Comparison of ENCODE assay signal across 8 mouse cellular contexts in genomic region chr2:68863561-68863960, GRCm38 (mm10). TPM values are rescaled to one million over a fixed set of nuclear protein-coding genes. Genes with fewer than 3 reads are reported as not detected.
A peak's percentile ranks its signal among the peaks of the same experiment; 100 is the strongest.
DNase-seq lines count a peak whose midpoint lies in the region; ATAC-seq and TF ChIP-seq lines count a peak whose summit lies in the region.

No protein-coding gene starts in this region.

- DNase-seq in gastrocnemius, adult 2 months: no peak
- DNase-seq in gastrocnemius, adult 8-10 months (ENCODE audit: low spot score in 2 of 2): no peak
- peak; percentile 54 for DNase-seq in neural tube, embryonic 11.5 days (ENCODE audit: low spot score)
- DNase-seq in neural tube, embryonic 10.5 days (ENCODE audit: extremely low spot score, low spot score): no peak
- DNase-seq in B cell, adult 2 months: no peak
- no peak for DNase-seq in adrenal gland, adult 8-10 months

- no peaks in the 10 kb centered on the region for H3K36me3 ChIP-seq in neural tube, embryonic 11.5 days (ENCODE audit: control insufficient read depth, insufficient read depth, low read length)
- H3K36me3 ChIP-seq in liver, embryonic 15.5 days (replicated peaks): no peaks in the 10 kb centered on the region

- H3K27me3 ChIP-seq in neural tube, embryonic 11.5 days (ENCODE audit: control insufficient read depth, insufficient read depth, low read length): no peaks in the 10 kb centered on the region
- H3K27me3 ChIP-seq in liver, embryonic 15.5 days: peaks cover 33% of the 10 kb centered on the region

- 16% methylated on average over 6 of the region's 6 CpGs for WGBS in neural tube, embryonic 11.5 days
- 27% methylated on average over 6 of the region's 6 CpGs for WGBS in liver, embryonic 15.5 days (ENCODE audit: insufficient replicate concordance)

- H3K9ac ChIP-seq in neural tube, embryonic 11.5 days (ENCODE audit: low read length): peak overlapping the region; percentile 93
- no peak overlapping the region for H3K9ac ChIP-seq in liver, embryonic 15.5 days

- H3K4me3 ChIP-seq in gastrocnemius, adult 2 months: 0 out of 2 replicates have a peak overlapping the region, but pooled peaks have one; percentile 0
- H3K4me3 ChIP-seq in neural tube, embryonic 11.5 days (ENCODE audit: low read depth, low read length): peak overlapping the region; percentile 84
- peak overlapping the region; percentile 65 for H3K4me3 ChIP-seq in liver, embryonic 15.5 days (replicated peaks)

- H3K4me1 ChIP-seq in neural tube, embryonic 11.5 days (ENCODE audit: control insufficient read depth, insufficient read depth, low read length): 0 out of 2 replicates have a peak, but pooled peaks cover 5% of the 10 kb centered on the region
- H3K4me1 ChIP-seq in liver, embryonic 15.5 days (replicated peaks): peaks cover 19% of the 10 kb centered on the region

- ATAC-seq in neural tube, embryonic 11.5 days (ENCODE audit: insufficient read depth, low FRiP score, low TSS enrichment): no peak
- ATAC-seq in liver, embryonic 15.5 days (ENCODE audit: insufficient read depth): no peak
- no peak for ATAC-seq in granulocyte monocyte progenitor cell, adult 5-6 weeks (replicated peaks; ENCODE audit: poor library complexity, severe bottlenecking)

- peak overlapping the region; percentile 87 for H3K4me2 ChIP-seq in neural tube, embryonic 11.5 days (ENCODE audit: low read depth)
- H3K4me2 ChIP-seq in liver, embryonic 15.5 days: peak overlapping the region; percentile 76; the same call in 1 of the 2 replicates

- H3K27ac ChIP-seq in gastrocnemius, adult 2 months: no peak overlapping the region
- no peak overlapping the region for H3K27ac ChIP-seq in neural tube, embryonic 11.5 days (ENCODE audit: low read depth, low read length)
- H3K27ac ChIP-seq in liver, embryonic 15.5 days (replicated peaks): no peak overlapping the region

- intact Hi-C loops in gastrocnemius, adult 2 months (cut with DNase I): no loop called here

- TF ChIP-seq CTCF in gastrocnemius, adult 2 months (IDR thresholded peaks at IDR 0.05): no peak

- H3K9me3 ChIP-seq in neural tube, embryonic 11.5 days (ENCODE audit: control insufficient read depth, low read length): no peaks in the 10 kb centered on the region
- H3K9me3 ChIP-seq in liver, embryonic 15.5 days (replicated peaks): no peaks in the 10 kb centered on the region

RNA-seq across cellular contexts. Expression of gene Cers6, which starts 2.3 kb away (rescaled TPM):
- 1 to 10 TPM in 1 of 2 experiments, under 1 TPM in 1; 0.59 to 1.6 TPM for total RNA-seq in gastrocnemius, adult 2 months (2021)
- 1 to 10 TPM in 1 of 4 experiments, under 1 TPM in 3; 0.58 to 1.4 (median 0.64) TPM for total RNA-seq in gastrocnemius, adult 8-10 months (2022)
- 59.5 and 64.9 TPM in 2 replicates for polyA plus RNA-seq in neural tube, embryonic 11.5 days (2014; fragmentation: Nextera tagmentation; extraction: Ambion mirVana)
- polyA plus RNA-seq in liver, embryonic 15.5 days (2015; fragmentation: Nextera tagmentation; extraction: Ambion mirVana): 8.4 and 10.9 TPM in 2 replicates
- total RNA-seq in adrenal gland, adult 8-10 months (2022): 1 to 10 TPM; 4.8 to 8.8 (median 5.7) TPM
- total RNA-seq in granulocyte monocyte progenitor cell, adult 5-6 weeks (2014; fragmentation: Nextera tagmentation): 88.6 and 93.7 TPM in 2 replicates
- 39.2 and 39.3 TPM in 2 replicates for total RNA-seq in granulocyte monocyte progenitor cell, adult 5-6 weeks (2017)

Comparison
In these comparisons a context has a peak if more than half of its experiments do, and no peak if none do; other contexts are left out.
1. H3K4me3 ChIP-seq: peak in every context shown above with its lines; median percentile 84 in neural tube, embryonic 11.5 days; 65 in liver, embryonic 15.5 days; 0 in gastrocnemius, adult 2 months.
2. RNA of gene Cers6, which starts 2.3 kb away (total RNA-seq): 39.2 to 93.7 TPM in granulocyte monocyte progenitor cell, adult 5-6 weeks; 4.8 to 8.8 TPM in adrenal gland, adult 8-10 months, 0.59 to 1.6 TPM in gastrocnemius, adult 2 months and 0.58 to 1.4 TPM in gastrocnemius, adult 8-10 months; every median in the first group is over 4 times any median in the second.